Mouse (Mus musculus): Measurements from ENCODE around the gene Nt5c1a. TPM values are rescaled to one million over a fixed set of nuclear protein-coding genes. Genes with fewer than 3 reads are reported as not detected.
"Not testable (repeated sequence)": the region's sequence is repeated elsewhere in the genome, so short reads cannot be mapped to it uniquely, and the experiment has no call there.

Gene Nt5c1a
- 0.22 and 0.38 TPM in 2 replicates for polyA plus RNA-seq (2012; rRNA removed)

- peak within 1 kb of the TSS; percentile 56 for H3K4me3 ChIP-seq (ENCODE audit: control insufficient read depth, low read depth, low read length)
- H3K36me3 ChIP-seq (ENCODE audit: control insufficient read depth, insufficient read depth, low read length): no peaks in the 10 kb centered on the region
- TF ChIP-seq CTCF (IDR thresholded peaks at IDR 0.05; ENCODE audit: control insufficient read depth, insufficient read depth, insufficient replicate concordance, low read depth, low read length) (no peak), POLR2A (IDR thresholded peaks at IDR 0.05; ENCODE audit: control insufficient read depth, low read depth, low read length) (no peak)
- H3K4me1 ChIP-seq (ENCODE audit: control insufficient read depth, insufficient read depth, low read length): peaks cover 15% of the 10 kb centered on the region
- no peak within 1 kb of the TSS for H3K27ac ChIP-seq (ENCODE audit: control insufficient read depth, insufficient read depth, low read depth, low read length)
- H3K27me3 ChIP-seq (ENCODE audit: control insufficient read depth, insufficient read depth, low read length): no peaks in the 10 kb centered on the region; the same call in 1 of the 2 replicates
Observed at GRCm38 (mm10) chr4:123201186-123202093, at the start of gene Nt5c1a. Nt5c1a (plus strand) TSS chr4:123201504.

GRCm38 (mm10) chr4:123152003-123152402 is 49.3 kb upstream of the Nt5c1a start:
- TF ChIP-seq POLR2A (IDR thresholded peaks at IDR 0.05; ENCODE audit: control insufficient read depth, low read depth, low read length) (no peak), CTCF (IDR thresholded peaks at IDR 0.05; ENCODE audit: control insufficient read depth, insufficient read depth, insufficient replicate concordance, low read depth, low read length) (no peak)
- Histone ChIP-seq H3K27me3 (ENCODE audit: control insufficient read depth, insufficient read depth, low read length) (no peaks in the 10 kb centered on the region), H3K4me3 (ENCODE audit: control insufficient read depth, low read depth, low read length) (no peak overlapping the region), H3K27ac (ENCODE audit: control insufficient read depth, insufficient read depth, low read depth, low read length) (no peak overlapping the region), H3K4me1 (ENCODE audit: control insufficient read depth, insufficient read depth, low read length) (no peaks in the 10 kb centered on the region), H3K36me3 (ENCODE audit: control insufficient read depth, insufficient read depth, low read length) (no peaks in the 10 kb centered on the region)

DNA sequence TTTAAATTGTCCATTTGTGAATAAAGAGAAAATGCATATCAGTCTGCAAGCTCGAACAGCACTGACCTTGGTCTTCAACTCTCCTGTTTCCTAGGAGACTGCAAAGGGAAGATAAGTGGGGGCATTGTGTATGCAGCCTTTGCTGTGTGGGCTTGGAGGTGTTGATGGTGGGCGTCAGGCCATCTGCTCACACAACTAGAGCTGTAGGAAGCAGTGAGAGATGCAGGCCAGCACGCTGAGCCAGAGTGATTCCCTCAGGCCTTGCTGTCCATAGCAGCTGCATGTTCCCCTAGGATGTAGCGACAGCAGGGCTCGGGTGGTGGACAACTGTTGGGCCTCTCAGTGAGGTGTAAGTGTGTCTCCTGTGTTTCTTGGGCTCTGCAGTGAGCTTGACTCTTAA is 48.3 kb upstream of the Nt5c1a start:
- H3K27me3 ChIP-seq (ENCODE audit: control insufficient read depth, insufficient read depth, low read length): no peaks in the 10 kb centered on the region
- H3K36me3 ChIP-seq (ENCODE audit: control insufficient read depth, insufficient read depth, low read length): no peaks in the 10 kb centered on the region
- H3K27ac ChIP-seq (ENCODE audit: control insufficient read depth, insufficient read depth, low read depth, low read length): no peak overlapping the region
- H3K4me1 ChIP-seq (ENCODE audit: control insufficient read depth, insufficient read depth, low read length): no peaks in the 10 kb centered on the region
- no peak for TF ChIP-seq CTCF (IDR thresholded peaks at IDR 0.05; ENCODE audit: control insufficient read depth, insufficient read depth, insufficient replicate concordance, low read depth, low read length)
- no peak for TF ChIP-seq POLR2A (IDR thresholded peaks at IDR 0.05; ENCODE audit: control insufficient read depth, low read depth, low read length)
- no peak overlapping the region for H3K4me3 ChIP-seq (ENCODE audit: control insufficient read depth, low read depth, low read length)

DNA sequence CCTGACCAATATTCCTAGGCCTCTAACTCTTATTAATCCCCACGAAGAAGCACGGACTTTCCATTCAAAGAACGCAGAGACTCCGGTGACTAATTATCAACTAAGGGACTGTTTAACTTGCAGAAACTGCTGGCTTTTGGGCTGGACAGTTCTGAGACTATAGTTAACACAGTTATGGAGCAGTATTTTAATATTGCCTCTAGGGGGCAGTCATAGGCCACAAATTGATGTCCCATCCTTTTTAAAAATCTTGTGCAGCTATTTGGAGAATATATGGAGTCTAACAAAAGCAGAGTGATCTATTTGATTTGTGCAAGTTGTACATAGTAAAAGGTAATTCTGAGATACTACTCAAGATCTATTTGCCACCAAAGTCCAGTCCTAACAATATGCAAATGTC is 46.3 kb upstream of the Nt5c1a start:
- TF ChIP-seq CTCF (IDR thresholded peaks at IDR 0.05; ENCODE audit: control insufficient read depth, insufficient read depth, insufficient replicate concordance, low read depth, low read length): no peak
- TF ChIP-seq POLR2A (IDR thresholded peaks at IDR 0.05; ENCODE audit: control insufficient read depth, low read depth, low read length): no peak
- Histone ChIP-seq H3K27ac (ENCODE audit: control insufficient read depth, insufficient read depth, low read depth, low read length) (no peak overlapping the region), H3K27me3 (ENCODE audit: control insufficient read depth, insufficient read depth, low read length) (no peaks in the 10 kb centered on the region), H3K4me1 (ENCODE audit: control insufficient read depth, insufficient read depth, low read length) (no peaks in the 10 kb centered on the region), H3K36me3 (ENCODE audit: control insufficient read depth, insufficient read depth, low read length) (no peaks in the 10 kb centered on the region), H3K4me3 (ENCODE audit: control insufficient read depth, low read depth, low read length) (no peak overlapping the region)

DNA sequence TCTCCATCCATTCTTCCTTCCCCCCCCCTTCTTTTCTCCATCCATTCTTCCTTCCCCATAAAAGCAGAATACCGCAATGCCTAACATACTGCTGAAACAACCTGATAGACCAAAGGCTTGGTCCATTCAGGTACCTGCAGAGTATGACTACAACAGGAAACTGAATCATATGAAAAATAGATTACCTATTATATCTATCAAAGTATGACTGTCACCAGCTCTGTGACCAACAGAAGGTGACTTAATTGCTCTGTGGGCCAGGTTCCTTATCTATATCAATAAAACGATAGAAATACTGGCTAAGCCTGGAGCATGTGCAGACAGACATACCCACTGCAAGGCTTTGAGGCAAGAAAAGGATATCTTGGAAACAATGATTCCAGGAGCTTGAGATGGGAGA is 45.9 kb upstream of the Nt5c1a start:
- no peak overlapping the region for H3K4me3 ChIP-seq (ENCODE audit: control insufficient read depth, low read depth, low read length)
- H3K4me1 ChIP-seq (ENCODE audit: control insufficient read depth, insufficient read depth, low read length): no peaks in the 10 kb centered on the region
- TF ChIP-seq POLR2A (IDR thresholded peaks at IDR 0.05; ENCODE audit: control insufficient read depth, low read depth, low read length) (no peak), CTCF (IDR thresholded peaks at IDR 0.05; ENCODE audit: control insufficient read depth, insufficient read depth, insufficient replicate concordance, low read depth, low read length) (no peak)
- H3K27me3 ChIP-seq (ENCODE audit: control insufficient read depth, insufficient read depth, low read length): no peaks in the 10 kb centered on the region
- no peaks in the 10 kb centered on the region for H3K36me3 ChIP-seq (ENCODE audit: control insufficient read depth, insufficient read depth, low read length)
- H3K27ac ChIP-seq (ENCODE audit: control insufficient read depth, insufficient read depth, low read depth, low read length): no peak overlapping the region

GRCm38 (mm10) chr4:123155840-123156239 is 45.5 kb upstream of the Nt5c1a start:
- Histone ChIP-seq H3K27me3 (ENCODE audit: control insufficient read depth, insufficient read depth, low read length) (no peaks in the 10 kb centered on the region), H3K27ac (ENCODE audit: control insufficient read depth, insufficient read depth, low read depth, low read length) (no peak overlapping the region), H3K4me1 (ENCODE audit: control insufficient read depth, insufficient read depth, low read length) (no peaks in the 10 kb centered on the region), H3K36me3 (ENCODE audit: control insufficient read depth, insufficient read depth, low read length) (no peaks in the 10 kb centered on the region), H3K4me3 (ENCODE audit: control insufficient read depth, low read depth, low read length) (no peak overlapping the region)
- TF ChIP-seq CTCF (IDR thresholded peaks at IDR 0.05; ENCODE audit: control insufficient read depth, insufficient read depth, insufficient replicate concordance, low read depth, low read length): no peak
- no peak for TF ChIP-seq POLR2A (IDR thresholded peaks at IDR 0.05; ENCODE audit: control insufficient read depth, low read depth, low read length)

- Histone ChIP-seq H3K27me3 (ENCODE audit: control insufficient read depth, insufficient read depth, low read length) (no peaks in the 10 kb centered on the region), H3K4me1 (ENCODE audit: control insufficient read depth, insufficient read depth, low read length) (peaks cover 4% of the 10 kb centered on the region; the same call in 1 of the 2 replicates), H3K27ac (ENCODE audit: control insufficient read depth, insufficient read depth, low read depth, low read length) (no peak overlapping the region), H3K36me3 (ENCODE audit: control insufficient read depth, insufficient read depth, low read length) (no peaks in the 10 kb centered on the region), H3K4me3 (ENCODE audit: control insufficient read depth, low read depth, low read length) (no peak overlapping the region)
- TF ChIP-seq POLR2A (IDR thresholded peaks at IDR 0.05; ENCODE audit: control insufficient read depth, low read depth, low read length) (no peak), CTCF (IDR thresholded peaks at IDR 0.05; ENCODE audit: control insufficient read depth, insufficient read depth, insufficient replicate concordance, low read depth, low read length) (no peak)
Observed at GRCm38 (mm10) chr4:123160571-123160970, 40.7 kb upstream of the Nt5c1a start.

GRCm38 (mm10) chr4:123161251-123161650 is 40.1 kb upstream of the Nt5c1a start:
- not testable (repeated sequence) for H3K4me1 ChIP-seq (ENCODE audit: control insufficient read depth, insufficient read depth, low read length); H3K36me3 ChIP-seq (ENCODE audit: control insufficient read depth, insufficient read depth, low read length)

More at GRCm38 (mm10) chr4:123161251-123161650, 40.1 kb upstream of the Nt5c1a start:
- H3K27me3 ChIP-seq (ENCODE audit: control insufficient read depth, insufficient read depth, low read length); H3K4me3 ChIP-seq (ENCODE audit: control insufficient read depth, low read depth, low read length); H3K27ac ChIP-seq (ENCODE audit: control insufficient read depth, insufficient read depth, low read depth, low read length): not testable (repeated sequence)

All from testis, adult 2 months (tissue).